Mouse (Mus musculus) liver, embryonic 13.5 days (tissue): Measurements from ENCODE around the gene Rpl18. TPM values are rescaled to one million over a fixed set of nuclear protein-coding genes. Genes with fewer than 3 reads are reported as not detected.
A peak's percentile ranks its signal among the peaks of the same experiment; 100 is the strongest.

Experiments used
- ATAC-seq: fragments of 200-750 bp; cut with Nextera tagmentation; 2 replicates; pipeline ENCODE4 v1.8.0; 2017; ENCODE audit warnings: low read depth, mild to moderate bottlenecking, moderate number of reproducible peaks, moderate library complexity
- DNase-seq: peaks from one replicate; pipeline ENCODE4 v3.0.0; 2022
- H3K27ac ChIP-seq: fragments of 300-500 bp; sonication (generic); 2 replicates; pipeline ENCODE4 v1.5.1; 2015; ENCODE audit warnings: moderate library complexity, mild to moderate bottlenecking, inconsistent platforms
- H3K27me3 ChIP-seq: fragments of 300-500 bp; sonication (generic); 2 replicates; pipeline ENCODE4 v1.6.1; 2015; ENCODE audit warnings: mild to moderate bottlenecking, inconsistent platforms
- H3K36me3 ChIP-seq: fragments of 300-500 bp; sonication (generic); 2 replicates; pipeline ENCODE4 v1.6.1; 2015; ENCODE audit warnings: mild to moderate bottlenecking, inconsistent platforms
- H3K4me1 ChIP-seq: fragments of 300-500 bp; sonication (generic); replicated peaks from 2 replicates; pipeline ENCODE4 v1.6.1; 2015; ENCODE audit warnings: inconsistent platforms
- H3K4me2 ChIP-seq: fragments of 300-500 bp; sonication (generic); 2 replicates; pipeline ENCODE4 v1.6.1; 2015; ENCODE audit warnings: inconsistent platforms, mild to moderate bottlenecking, moderate library complexity
- H3K4me3 ChIP-seq: fragments of 300-500 bp; sonication (generic); replicated peaks from 2 replicates; pipeline ENCODE4 v1.5.1; 2015; ENCODE audit warnings: mild to moderate bottlenecking, inconsistent platforms
- H3K9ac ChIP-seq: fragments of 300-500 bp; sonication (generic); 2 replicates; pipeline ENCODE4 v1.6.1; 2015; ENCODE audit warnings: mild to moderate bottlenecking, inconsistent platforms
- H3K9me3 ChIP-seq: fragments of 300-500 bp; sonication (generic); replicated peaks from 2 replicates; pipeline ENCODE4 v1.6.1; 2016; ENCODE audit warnings: inconsistent platforms
- WGBS: fragments of 180-500 bp; shearing (Covaris S2); methylation state at CpG from one replicate; pipeline ENCODE4 v1.1.7; 2015; ENCODE audit not compliant: insufficient replicate concordance; 5-methylcytosine and 5-hydroxymethylcytosine counted together
- polyA plus RNA-seq: library from polyadenylated mRNA; unstranded; fragments of >200 nt; fragmentation: Nextera tagmentation; extraction: Ambion mirVana; gene quantifications from 2 replicates; pipeline ENCODE4 v1.2.1, GENCODE M21; 2015

The Rpl18 gene
- polyA plus RNA-seq, 1 experiment from 2014 or later: 840 TPM

DNA sequence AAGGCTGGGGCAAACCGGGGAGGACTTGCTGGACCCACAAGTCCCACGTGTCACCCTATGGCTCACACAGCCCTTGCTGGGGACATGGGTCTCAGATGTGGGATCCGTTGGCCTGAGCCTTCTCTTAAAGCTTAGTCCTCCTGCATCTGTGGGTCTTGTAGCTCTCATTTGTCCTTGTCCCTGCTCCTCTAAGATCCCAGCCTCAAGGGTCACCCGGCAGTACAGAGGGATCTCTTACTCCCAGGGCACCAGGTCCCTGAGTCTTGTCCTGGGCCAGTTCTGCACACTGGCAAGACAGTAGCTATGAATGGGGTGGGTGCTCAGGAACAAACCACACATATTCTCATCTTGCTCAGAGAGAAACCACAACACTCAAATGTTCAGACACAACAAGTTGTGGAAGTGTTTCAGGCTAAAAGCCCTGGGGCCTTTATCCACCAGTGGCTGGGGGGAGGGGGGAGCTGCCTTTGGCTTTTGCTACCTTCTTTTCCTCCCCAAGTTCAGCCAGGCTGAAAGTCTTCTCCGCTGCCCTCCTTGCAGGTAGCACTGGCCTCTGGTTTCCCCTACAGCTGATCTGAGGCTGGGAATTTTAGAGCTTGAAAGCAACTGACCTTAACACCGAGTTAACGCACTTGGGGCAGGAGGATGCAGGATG lies 31.7 kb upstream of the Rpl18 start, which contains the start of gene Ntn5:
Ntn5 (plus strand) TSS at position 627 of the 655 bp plus-strand sequence.
- no peak within 1 kb of the TSS for H3K27ac ChIP-seq
- no peak within 1 kb of the TSS for H3K4me3 ChIP-seq
- no peaks in the 10 kb centered on the region for H3K36me3 ChIP-seq
- peaks cover 22% of the 10 kb centered on the region for H3K4me1 ChIP-seq
- WGBS: 66% methylated on average over 7 of the region's 7 CpGs
- H3K9ac ChIP-seq: no peak within 1 kb of the TSS
- DNase-seq: no peak
- ATAC-seq: no peak
- H3K9me3 ChIP-seq: no peaks in the 10 kb centered on the region
- H3K27me3 ChIP-seq: peaks cover 5% of the 10 kb centered on the region; the same call in 1 of the 2 replicates
- H3K4me2 ChIP-seq: no peak within 1 kb of the TSS

- Histone ChIP-seq H3K27me3 (peaks cover 5% of the 10 kb centered on the region; the same call in 1 of the 2 replicates), H3K4me3 (no peak overlapping the region), H3K36me3 (no peaks in the 10 kb centered on the region), H3K27ac (no peak overlapping the region), H3K4me2 (no peak overlapping the region), H3K4me1 (peaks cover 31% of the 10 kb centered on the region), H3K9me3 (no peaks in the 10 kb centered on the region), H3K9ac (no peak overlapping the region)
- DNase-seq (no peak), ATAC-seq (no peak)
- WGBS: 51% methylated on average over 10 of the region's 10 CpGs
These were observed 29.4 kb upstream of the Rpl18 start for GRCm38 (mm10) chr7:45685811-45686210.

- DNase-seq: no peak
These were observed 28.4 kb upstream of the Rpl18 start for GRCm38 (mm10) chr7:45686841-45687240.

GRCm38 (mm10) chr7:45689099-45689498 lies 26.2 kb upstream of the Rpl18 start:
- WGBS: 39% methylated on average over 6 of the region's 6 CpGs
- no peak overlapping the region for H3K4me2 ChIP-seq
- DNase-seq: no peak
- no peak for ATAC-seq
- no peak overlapping the region for H3K4me3 ChIP-seq
- H3K36me3 ChIP-seq: no peaks in the 10 kb centered on the region
- H3K27me3 ChIP-seq: no peaks in the 10 kb centered on the region; the same call in 1 of the 2 replicates
- H3K9me3 ChIP-seq: no peaks in the 10 kb centered on the region
- 0 out of 2 replicates have a peak, but pooled peaks cover 13% of the 10 kb centered on the region for H3K4me1 ChIP-seq
- no peak overlapping the region for H3K27ac ChIP-seq
- no peak overlapping the region for H3K9ac ChIP-seq

More at GRCm38 (mm10) chr7:45686841-45687240, 28.4 kb upstream of the Rpl18 start:
- Histone ChIP-seq H3K9me3 (no peaks in the 10 kb centered on the region), H3K4me2 (no peak overlapping the region), H3K4me3 (no peak overlapping the region), H3K36me3 (no peaks in the 10 kb centered on the region), H3K4me1 (peaks cover 21% of the 10 kb centered on the region), H3K27me3 (peaks cover 5% of the 10 kb centered on the region; the same call in 1 of the 2 replicates), H3K27ac (no peak overlapping the region), H3K9ac (no peak overlapping the region)
- 58% methylated on average over 3 of the region's 3 CpGs for WGBS
- ATAC-seq: no peak

- H3K4me2 ChIP-seq: no peak overlapping the region
These were observed 25.5 kb upstream of the Rpl18 start for GRCm38 (mm10) chr7:45689800-45690199.

DNA sequence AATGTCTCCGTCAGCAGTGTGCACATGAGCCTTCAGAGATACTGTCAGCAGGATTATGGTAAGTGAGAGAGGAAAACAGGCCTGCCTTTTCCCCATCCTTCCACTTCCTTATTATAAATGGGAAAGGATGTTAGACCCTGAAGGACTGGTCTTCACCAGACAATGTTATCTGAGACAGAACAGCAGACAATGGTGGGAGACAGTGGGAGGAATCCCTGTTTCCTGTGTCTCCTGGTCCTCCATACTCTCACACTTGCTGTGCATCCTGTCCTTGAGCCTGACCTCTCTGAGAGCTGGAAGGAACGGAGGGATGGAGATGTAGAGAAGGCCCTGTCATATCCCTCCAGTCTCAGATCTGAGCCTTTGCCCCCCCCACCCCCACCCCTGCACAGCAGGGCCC lies 22.9 kb upstream of the Rpl18 start:
- ATAC-seq (no peak), DNase-seq (no peak)
- Histone ChIP-seq H3K4me3 (no peak overlapping the region), H3K4me1 (0 out of 2 replicates have a peak, but pooled peaks cover 10% of the 10 kb centered on the region), H3K27ac (no peak overlapping the region), H3K36me3 (no peaks in the 10 kb centered on the region), H3K9ac (no peak overlapping the region), H3K27me3 (no peaks in the 10 kb centered on the region), H3K9me3 (no peaks in the 10 kb centered on the region), H3K4me2 (no peak overlapping the region)
- WGBS: 78% methylated on average over 2 of the region's 2 CpGs

More at GRCm38 (mm10) chr7:45689800-45690199, 25.5 kb upstream of the Rpl18 start:
- ATAC-seq: no peak
- H3K27me3 ChIP-seq: no peaks in the 10 kb centered on the region; the same call in 1 of the 2 replicates
- H3K36me3 ChIP-seq: no peaks in the 10 kb centered on the region
- no peak overlapping the region for H3K9ac ChIP-seq
- no peaks in the 10 kb centered on the region for H3K9me3 ChIP-seq
- no peak for DNase-seq
- 0 out of 2 replicates have a peak, but pooled peaks cover 13% of the 10 kb centered on the region for H3K4me1 ChIP-seq
- 36% methylated on average over 11 of the region's 11 CpGs for WGBS
- no peak overlapping the region for H3K4me3 ChIP-seq
- no peak overlapping the region for H3K27ac ChIP-seq

GRCm38 (mm10) chr7:45693921-45694591 lies 21.2 kb upstream of the Rpl18 start, which contains the start of gene Sec1:
Gene Sec1 (minus strand): TSS chr7:45694402.
- H3K9ac ChIP-seq: no peak within 1 kb of the TSS
- 83% methylated on average over 50 of the region's 50 CpGs for WGBS
- ATAC-seq: no peak
- H3K27ac ChIP-seq: no peak within 1 kb of the TSS
- H3K9me3 ChIP-seq: no peaks in the 10 kb centered on the region
- H3K4me1 ChIP-seq: 0 out of 2 replicates have a peak, but pooled peaks cover 10% of the 10 kb centered on the region
- no peak for DNase-seq
- H3K4me3 ChIP-seq: no peak within 1 kb of the TSS
- no peaks in the 10 kb centered on the region for H3K36me3 ChIP-seq
- H3K4me2 ChIP-seq: no peak within 1 kb of the TSS
- peaks cover 13% of the 10 kb centered on the region for H3K27me3 ChIP-seq

- no peak overlapping the region for H3K4me2 ChIP-seq
- no peak for ATAC-seq
- no peaks in the 10 kb centered on the region for H3K9me3 ChIP-seq
- H3K4me1 ChIP-seq: peaks cover 4% of the 10 kb centered on the region
- 31% methylated on average over 6 of the region's 6 CpGs for WGBS
- no peak for DNase-seq
- no peaks in the 10 kb centered on the region for H3K36me3 ChIP-seq
- H3K27me3 ChIP-seq: peaks cover 24% of the 10 kb centered on the region
- H3K27ac ChIP-seq: no peak overlapping the region
- H3K9ac ChIP-seq: no peak overlapping the region
- H3K4me3 ChIP-seq: no peak overlapping the region
These were observed 20.2 kb upstream of the Rpl18 start for GRCm38 (mm10) chr7:45695098-45695497.

GRCm38 (mm10) chr7:45697894-45698293 lies 17.4 kb upstream of the Rpl18 start:
- 53% methylated on average over 7 of the region's 7 CpGs for WGBS
- Histone ChIP-seq H3K9ac (no peak overlapping the region), H3K36me3 (no peaks in the 10 kb centered on the region), H3K27me3 (peaks cover 48% of the 10 kb centered on the region), H3K4me3 (no peak overlapping the region), H3K27ac (no peak overlapping the region), H3K4me2 (no peak overlapping the region), H3K4me1 (peaks cover 10% of the 10 kb centered on the region), H3K9me3 (no peaks in the 10 kb centered on the region)
- DNase-seq (no peak), ATAC-seq (no peak)

GRCm38 (mm10) chr7:45699523-45700141 lies 15.6 kb upstream of the Rpl18 start, which contains the start of gene Car11:
Gene Car11 (plus strand): TSS chr7:45699843.
- Histone ChIP-seq H3K9me3 (no peaks in the 10 kb centered on the region), H3K9ac (no peak within 1 kb of the TSS), H3K27ac (no peak within 1 kb of the TSS), H3K27me3 (peaks cover 50% of the 10 kb centered on the region), H3K36me3 (no peaks in the 10 kb centered on the region), H3K4me3 (peak within 1 kb of the TSS; percentile 28), H3K4me2 (peak within 1 kb of the TSS; percentile 38), H3K4me1 (peaks cover 24% of the 10 kb centered on the region)
- WGBS: 5% methylated on average over 36 of the region's 36 CpGs
- ATAC-seq: no peak
- DNase-seq: no peak

DNA sequence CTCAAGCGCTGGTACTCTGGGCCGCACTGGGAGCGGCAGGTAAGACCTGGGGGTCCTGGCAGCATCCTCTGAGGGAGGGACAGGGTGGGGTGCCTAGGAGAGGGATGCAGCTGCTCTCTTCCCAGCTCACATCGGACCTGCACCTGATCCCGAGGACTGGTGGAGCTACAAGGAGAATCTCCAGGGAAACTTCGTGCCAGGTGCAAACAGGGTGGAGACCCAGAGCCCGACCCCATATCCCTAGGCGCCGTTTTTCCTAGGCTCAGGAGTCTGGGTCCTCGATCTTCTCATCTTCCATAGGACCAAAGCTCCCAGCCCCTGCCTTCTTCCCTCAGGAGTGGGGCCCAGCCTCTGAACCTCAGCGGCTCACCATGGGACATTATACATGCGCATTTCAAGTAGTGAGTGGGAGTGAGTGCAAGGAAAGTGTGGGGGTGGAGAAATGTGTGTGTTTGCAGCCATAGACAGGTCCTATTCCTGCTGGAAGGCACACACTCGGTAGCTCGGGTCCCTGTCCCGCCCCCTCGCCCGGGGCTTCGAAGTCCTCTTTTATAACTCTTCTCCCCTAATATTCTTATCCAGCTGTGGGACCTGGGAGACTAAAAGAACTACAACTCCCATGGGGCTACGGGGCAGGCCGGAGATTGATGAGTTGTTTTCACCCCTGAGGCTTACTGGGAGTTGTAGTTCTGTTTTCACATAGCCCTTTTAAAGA lies 14.8 kb upstream of the Rpl18 start:
- H3K4me1 ChIP-seq: peaks cover 32% of the 10 kb centered on the region
- no peaks in the 10 kb centered on the region for H3K9me3 ChIP-seq
- ATAC-seq (no peak), DNase-seq (peak; percentile 44)
- no peak overlapping the region for H3K27ac ChIP-seq
- H3K9ac ChIP-seq: no peak overlapping the region
- WGBS: 3% methylated on average over 20 of the region's 20 CpGs
- peak overlapping the region; percentile 28 for H3K4me3 ChIP-seq
- peaks cover 50% of the 10 kb centered on the region for H3K27me3 ChIP-seq
- peak overlapping the region; percentile 38 for H3K4me2 ChIP-seq
- no peaks in the 10 kb centered on the region for H3K36me3 ChIP-seq
